Mouse (Mus musculus) lung, postnatal 25 days (tissue): ENCODE measurements around the gene Cox20.
"Not testable (repeated sequence)": the region's sequence is repeated elsewhere in the genome, so short reads cannot be mapped to it uniquely, and the experiment has no call there.

ENCODE experiments used
- DNase-seq: peaks from one replicate; pipeline ENCODE4 v3.0.0; 2022; ENCODE audit warnings: low spot score

The Cox20 gene

GRCm38 (mm10) chr1:178318389-178319184 is at the start of gene Cox20:
TSS of gene Cox20 (plus strand) at chr1:178319130.
- DNase-seq, result peak; percentile 96

- no peak for DNase-seq
Observed at GRCm38 (mm10) chr1:178270635-178271034, 48.3 kb upstream of the Cox20 start.

- no peak for DNase-seq
Observed at GRCm38 (mm10) chr1:178275174-178275730, 43.7 kb upstream of the Cox20 start.

GRCm38 (mm10) chr1:178275738-178276053 is 43.2 kb upstream of the Cox20 start:
- no peak for DNase-seq

GRCm38 (mm10) chr1:178276054-178276911 is 42.6 kb upstream of the Cox20 start:
- DNase-seq, result peak; percentile 16

GRCm38 (mm10) chr1:178283314-178283713 is 35.6 kb upstream of the Cox20 start:
- DNase-seq, result not testable (repeated sequence)

- DNase-seq, result no peak
Observed at GRCm38 (mm10) chr1:178283946-178284720, 34.8 kb upstream of the Cox20 start.

GRCm38 (mm10) chr1:178287601-178288176 is 31.2 kb upstream of the Cox20 start:
- DNase-seq, result no peak

- no peak for DNase-seq
Observed at GRCm38 (mm10) chr1:178291716-178292115, 27.2 kb upstream of the Cox20 start.

GRCm38 (mm10) chr1:178294051-178294450 is 24.9 kb upstream of the Cox20 start:
- DNase-seq, result no peak

- DNase-seq, result not testable (repeated sequence)
Observed at GRCm38 (mm10) chr1:178301261-178301660, 17.7 kb upstream of the Cox20 start.

- DNase-seq, result peak; percentile 71
Observed at GRCm38 (mm10) chr1:178303425-178303824, 15.5 kb upstream of the Cox20 start.

GRCm38 (mm10) chr1:178309487-178309886 is 9.4 kb upstream of the Cox20 start:
- no peak for DNase-seq

GRCm38 (mm10) chr1:178310128-178310527 is 8.8 kb upstream of the Cox20 start:
- no peak for DNase-seq

- no peak for DNase-seq
Observed at GRCm38 (mm10) chr1:178313039-178313597, 5.8 kb upstream of the Cox20 start.

- DNase-seq, result no peak
Observed at GRCm38 (mm10) chr1:178314236-178314635, 4.7 kb upstream of the Cox20 start.

- DNase-seq, result no peak
Observed at GRCm38 (mm10) chr1:178317275-178318001, 1.5 kb upstream of the Cox20 start.

GRCm38 (mm10) chr1:178318002-178318388 is 935 bp upstream of the Cox20 start:
- DNase-seq, result peak; percentile 93

- peak; percentile 31 for DNase-seq
Observed at GRCm38 (mm10) chr1:178319295-178320037, 536 bp downstream of the Cox20 start.
